In the genomic region with DNA sequence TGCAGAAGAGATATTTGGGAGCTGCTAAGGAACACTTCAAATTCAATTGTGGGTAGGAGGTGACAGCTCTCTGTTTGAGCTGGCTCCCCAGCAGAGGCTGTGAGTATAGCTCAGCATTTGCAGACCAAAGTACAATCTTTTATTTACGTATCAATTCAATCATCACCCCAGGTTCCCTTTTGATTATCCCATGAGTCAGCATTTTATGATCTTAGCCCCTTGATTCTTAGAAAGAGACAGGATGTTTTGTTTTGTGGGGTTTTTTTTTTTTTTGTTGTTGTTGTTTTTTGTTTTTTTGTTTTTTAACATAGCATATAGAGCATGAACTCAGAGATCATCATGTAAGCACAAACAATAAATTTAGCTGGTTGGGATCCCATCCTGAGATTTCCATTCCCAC, we compare ENCODE assay signal across 23 mouse cellular contexts.
"Had no signal": no experiment of that assay in that cellular context is flagged by ENCODE, and none has a peak within 500 bp of the region (broad histone marks: within the 10 kb centered on the region; RNA-seq: fewer than 3 reads in every experiment).

No protein-coding gene starts in this region.

- H3K4me1 ChIP-seq: heart, embryonic 10.5 days; heart, embryonic 12.5 days; hindbrain, embryonic 13.5 days; hindbrain, embryonic 15.5 days; limb, embryonic 13.5 days; limb, embryonic 15.5 days; liver, embryonic 12.5 days had no signal

- ATAC-seq: hindbrain, postnatal 0 days; intestine, embryonic 16.5 days; liver, embryonic 12.5 days had no signal

- H3K9me3 ChIP-seq: heart, embryonic 10.5 days; heart, embryonic 12.5 days; hindbrain, embryonic 13.5 days; hindbrain, embryonic 15.5 days; limb, embryonic 13.5 days; limb, embryonic 15.5 days; liver, embryonic 12.5 days had no signal

- H3K36me3 ChIP-seq: heart, embryonic 10.5 days; heart, embryonic 12.5 days; hindbrain, embryonic 13.5 days; hindbrain, embryonic 15.5 days; limb, embryonic 13.5 days; limb, embryonic 15.5 days; liver, embryonic 12.5 days had no signal

- H3K27ac ChIP-seq: gastrocnemius, adult 2 months; heart, embryonic 10.5 days; hindbrain, embryonic 13.5 days; hindbrain, embryonic 15.5 days; hindbrain, postnatal 0 days; layer of hippocampus, adult 2 months; limb, embryonic 13.5 days; limb, embryonic 15.5 days; liver, embryonic 12.5 days; liver, embryonic 14.5 days had no signal

- DNase-seq: gastrocnemius, adult 2 months; gastrocnemius, postnatal 10 days; gastrocnemius, postnatal 25 days; heart, adult 18-20 months; heart, postnatal 14 days; heart, postnatal 36 days; kidney, adult 11 months; kidney, adult 8-10 months; kidney, postnatal 10 days; kidney, postnatal 25 days; kidney, postnatal 4 days; left cerebral cortex, postnatal 4 days had no signal

- H3K4me3 ChIP-seq: gastrocnemius, adult 2 months; heart, embryonic 10.5 days; heart, embryonic 12.5 days; hindbrain, embryonic 13.5 days; hindbrain, embryonic 15.5 days; layer of hippocampus, adult 2 months; limb, embryonic 13.5 days; limb, embryonic 15.5 days; liver, embryonic 12.5 days had no signal

- H3K9ac ChIP-seq: heart, embryonic 12.5 days; hindbrain, embryonic 13.5 days; hindbrain, embryonic 15.5 days; limb, embryonic 13.5 days; limb, embryonic 15.5 days; liver, embryonic 12.5 days; liver, embryonic 14.5 days had no signal

- H3K4me2 ChIP-seq: heart, embryonic 12.5 days; hindbrain, embryonic 13.5 days; hindbrain, embryonic 15.5 days; limb, embryonic 13.5 days; limb, embryonic 15.5 days; liver, embryonic 12.5 days had no signal

- H3K27me3 ChIP-seq: heart, embryonic 12.5 days; hindbrain, embryonic 13.5 days; hindbrain, embryonic 15.5 days; limb, embryonic 13.5 days; limb, embryonic 15.5 days; liver, embryonic 12.5 days had no signal
